ENCODE assay signal across 9 mouse cellular contexts in genomic region chr5:30461821-30462220, GRCm38 (mm10). TPM values are rescaled to one million over a fixed set of nuclear protein-coding genes. Genes with fewer than 3 reads are reported as not detected.
A peak's percentile ranks its signal among the peaks of the same experiment; 100 is the strongest.
DNase-seq lines count a peak whose midpoint lies in the region; ATAC-seq and TF ChIP-seq lines count a peak whose summit lies in the region.
"Had no signal": no experiment of that assay in that cellular context is flagged by ENCODE, and none has a peak within 500 bp of the region (broad histone marks: within the 10 kb centered on the region; RNA-seq: fewer than 3 reads in every experiment).

TSS of gene Otof (minus strand) at chr5:30461932.

- H3K27me3 ChIP-seq in cerebellum, adult 2 months (ENCODE audit: control insufficient read depth, insufficient read depth, low read length): no peaks in the 10 kb centered on the region
- H3K27me3 ChIP-seq in midbrain, embryonic 15.5 days (replicated peaks): peaks cover 6% of the 10 kb centered on the region; the same call in 1 of the 2 replicates

- TF ChIP-seq CTCF in cerebellum, adult 2 months (IDR thresholded peaks at IDR 0.05; ENCODE audit: borderline replicate concordance, insufficient read depth, low read depth, low read length): no peak

- H3K9me3 ChIP-seq in midbrain, embryonic 15.5 days: no peaks in the 10 kb centered on the region

- no peaks in the 10 kb centered on the region for H3K36me3 ChIP-seq in midbrain, embryonic 15.5 days (replicated peaks)

- H3K4me1 ChIP-seq in cerebellum, adult 2 months (ENCODE audit: control insufficient read depth, insufficient read depth, low read length): peaks cover 10% of the 10 kb centered on the region; the same call in 1 of the 2 replicates
- peaks cover 33% of the 10 kb centered on the region for H3K4me1 ChIP-seq in midbrain, embryonic 15.5 days

- peak within 1 kb of the TSS; percentile 41 for H3K9ac ChIP-seq in midbrain, embryonic 15.5 days

- DNase-seq in heart, adult 18-20 months: peak; percentile 34 to 47
- no peak for DNase-seq in heart, adult 11 months
- peak; percentile 53 to 57 for DNase-seq in cerebellum, adult 2 months
- peak; percentile 49 to 55 for DNase-seq in frontal cortex, postnatal 14 days (ENCODE audit: low spot score in 2 of 2)
- peak; percentile 64 to 70 for DNase-seq in layer of hippocampus, postnatal 10 days (ENCODE audit: low spot score in 2 of 2)
- DNase-seq in c-Kit-positive CD71-positive TER-119-positive erythroid progenitor cells, embryonic 14.5 days (ENCODE audit: low spot score): no peak
- no peak for DNase-seq in urinary bladder, adult 2 months (ENCODE audit: low spot score)

- H3K4me2 ChIP-seq in midbrain, embryonic 15.5 days: peak within 1 kb of the TSS; percentile 45

- 1% methylated on average over 12 of the region's 12 CpGs for WGBS in cerebellum, adult 2 months
- WGBS in midbrain, embryonic 15.5 days: 15% methylated on average over 11 of the region's 12 CpGs

- TF ChIP-seq POLR2A in cerebellum, adult 2 months (IDR thresholded peaks at IDR 0.05; ENCODE audit: borderline replicate concordance, insufficient read depth, low read length): no peak

- no peak within 1 kb of the TSS for H3K27ac ChIP-seq in cerebellum, adult 2 months (ENCODE audit: insufficient read depth, low read length)
- H3K27ac ChIP-seq in midbrain, embryonic 15.5 days: peak within 1 kb of the TSS; percentile 57; the same call in 1 of the 2 replicates

- peak within 1 kb of the TSS; percentile 18 for H3K4me3 ChIP-seq in cerebellum, adult 2 months (replicated peaks; ENCODE audit: insufficient read depth, low read depth, low read length)
- peak within 1 kb of the TSS; percentile 12 for H3K4me3 ChIP-seq in midbrain, embryonic 15.5 days

- peak; percentile 84 for ATAC-seq in midbrain, embryonic 15.5 days (replicated peaks)

RNA-seq across cellular contexts. Expression of gene Otof, which starts in this region (rescaled TPM):
- not detected for total RNA-seq in heart, adult 18-20 months (2021)
- polyA plus RNA-seq in cerebellum, adult 2 months (2012; rRNA removed): 2.6 and 3.1 TPM in 2 replicates
- 1 to 10 TPM; 7.0 to 7.3 TPM for total RNA-seq in layer of hippocampus, postnatal 10 days (2021)
- 4.0 TPM in 2 replicates for polyA plus RNA-seq in midbrain, embryonic 15.5 days (2015; fragmentation: Nextera tagmentation; extraction: Ambion mirVana)
- 0.11 and 0.13 TPM in 2 replicates for polyA plus RNA-seq in urinary bladder, adult 2 months (2012; rRNA removed)
- total RNA-seq: neutrophil, adult 5-6 weeks had no signal

Comparison
In these comparisons a context has a peak if more than half of its experiments do, and no peak if none do; other contexts are left out.
1. RNA of gene Otof (total RNA-seq): 7.0 to 7.3 TPM in layer of hippocampus, postnatal 10 days; not detected in heart, adult 18-20 months; every median in the first group is over 4 times any median in the second.
2. Peak in DNase-seq in heart, adult 18-20 months; RNA of the gene not detected or under 1 TPM.
3. DNase-seq: peak in cerebellum, adult 2 months (2 of 2), frontal cortex, postnatal 14 days (2 of 2) and layer of hippocampus, postnatal 10 days (2 of 2); none in heart, adult 11 months (single experiment), c-Kit-positive CD71-positive TER-119-positive erythroid progenitor cells, embryonic 14.5 days (single experiment) and urinary bladder, adult 2 months (single experiment).